Mouse (Mus musculus) erythroid progenitor cell, adult 5-6 weeks (primary cell): ENCODE measurements around the gene Ldhd. TPM values are rescaled to one million over a fixed set of nuclear protein-coding genes. Genes with fewer than 3 reads are reported as not detected.

Experiments used
- total RNA-seq, 2 experiments: library from RNA; stranded (forward) in 1 of 2; stranded (reverse) in 1 of 2; fragments of 150-400 nt in 1 of 2; fragments of 186-747, 209-891 nt in 1 of 2; gene quantifications; 2 replicates each; pipeline versions ENCODE4 v1.2.3 to v1.2.4; 2015 to 2017; ENCODE audit warnings: low replicate concordance in 2 of 2

Gene Ldhd
- total RNA-seq, 2 experiments from 2014 or later = 0.15 TPM; not detected in 1

Other genes with a start within 250 kb of the Ldhd start
- gene Fa2h, start 236.6 kb downstream of the Ldhd start, total RNA-seq (2015; ENCODE audit: low replicate concordance) = not detected in 2 replicates
- not detected in 2 replicates for gene Fa2h, start 236.6 kb downstream of the Ldhd start, total RNA-seq (2017; ENCODE audit: low replicate concordance)
- 1.4 and 2.5 TPM in 2 replicates for gene Wdr59, start 108.3 kb downstream of the Ldhd start, total RNA-seq (2015; ENCODE audit: low replicate concordance)
- gene Wdr59, start 108.3 kb downstream of the Ldhd start, total RNA-seq (2017; ENCODE audit: low replicate concordance) = 0.98 and 1.3 TPM in 2 replicates
- gene Znrf1, start 94.3 kb downstream of the Ldhd start, total RNA-seq (2015; ENCODE audit: low replicate concordance) = 7.9 and 19.7 TPM in 2 replicates
- 4.8 and 13.7 TPM in 2 replicates for gene Znrf1, start 94.3 kb downstream of the Ldhd start, total RNA-seq (2017; ENCODE audit: low replicate concordance)
- gene Zfp1, start 13.0 kb upstream of the Ldhd start, total RNA-seq (2015; ENCODE audit: low replicate concordance) = 3.6 and 11.3 TPM in 2 replicates
- 2.1 TPM in 1 of 2 replicates, not detected in the other for gene Zfp1, start 13.0 kb upstream of the Ldhd start, total RNA-seq (2017; ENCODE audit: low replicate concordance)
- gene Ctrb1, start 60.6 kb upstream of the Ldhd start, total RNA-seq (2015; ENCODE audit: low replicate concordance) = not detected in 2 replicates
- not detected in 2 replicates for gene Ctrb1, start 60.6 kb upstream of the Ldhd start, total RNA-seq (2017; ENCODE audit: low replicate concordance)
- not detected in 2 replicates for gene Bcar1, start 113.4 kb upstream of the Ldhd start, total RNA-seq (2015; ENCODE audit: low replicate concordance)
- 0.64 TPM in 1 of 2 replicates, not detected in the other for gene Bcar1, start 113.4 kb upstream of the Ldhd start, total RNA-seq (2017; ENCODE audit: low replicate concordance)
- gene Cfdp1, start 223.9 kb upstream of the Ldhd start, total RNA-seq (2015; ENCODE audit: low replicate concordance) = 59.1 and 61.6 TPM in 2 replicates
- gene Cfdp1, start 223.9 kb upstream of the Ldhd start, total RNA-seq (2017; ENCODE audit: low replicate concordance) = 38.0 and 46.9 TPM in 2 replicates
- gene Tmem170, start 246.4 kb upstream of the Ldhd start, total RNA-seq (2015; ENCODE audit: low replicate concordance) = 11.3 and 11.5 TPM in 2 replicates
- 5.4 and 9.2 TPM in 2 replicates for gene Tmem170, start 246.4 kb upstream of the Ldhd start, total RNA-seq (2017; ENCODE audit: low replicate concordance)